Mouse (Mus musculus): ENCODE results near the gene Qsox1.

GRCm38 (mm10) chr1:155741378-155741945 lies 71.2 kb downstream of the Qsox1 start:
- TF ChIP-seq CTCF (IDR thresholded peaks at IDR 0.05; ENCODE audit: borderline replicate concordance, extremely low read depth, insufficient read depth, insufficient read length) (no peak), POLR2A (IDR thresholded peaks at IDR 0.05; ENCODE audit: borderline replicate concordance, extremely low read depth, insufficient read depth, insufficient read length, poor library complexity, severe bottlenecking) (no peak)

All from brain, embryonic 14.5 days (tissue).